Mouse (Mus musculus) urinary bladder, postnatal 10 days (tissue): Measurements from ENCODE around the gene Ttll12.

ENCODE experiments used
- DNase-seq: peaks from one replicate; pipeline ENCODE4 v3.0.0; 2022; ENCODE audit warnings: low spot score

Ttll12 gene

GRCm38 (mm10) chr15:83594513-83595363 lies at the start of gene Ttll12:
TSS of gene Ttll12 (minus strand) at chr15:83595157.
- peak; percentile 70 for DNase-seq

GRCm38 (mm10) chr15:83642518-83642917 lies 47.6 kb upstream of the Ttll12 start:
- DNase-seq = no peak

GRCm38 (mm10) chr15:83640208-83640607 lies 45.3 kb upstream of the Ttll12 start:
- DNase-seq = no peak

GRCm38 (mm10) chr15:83639160-83639559 lies 44.2 kb upstream of the Ttll12 start:
- no peak for DNase-seq

- no peak for DNase-seq
Measured at GRCm38 (mm10) chr15:83638196-83638899, 43.4 kb upstream of the Ttll12 start.

GRCm38 (mm10) chr15:83636759-83637158 lies 41.8 kb upstream of the Ttll12 start:
- DNase-seq = no peak

GRCm38 (mm10) chr15:83635251-83635650 lies 40.3 kb upstream of the Ttll12 start:
- no peak for DNase-seq

- no peak for DNase-seq
Measured at GRCm38 (mm10) chr15:83634076-83634475, 39.1 kb upstream of the Ttll12 start.

- DNase-seq = no peak
Measured at GRCm38 (mm10) chr15:83631071-83631470, 36.1 kb upstream of the Ttll12 start.

- no peak for DNase-seq
Measured at GRCm38 (mm10) chr15:83629716-83630115, 34.8 kb upstream of the Ttll12 start.

- no peak for DNase-seq
Measured at GRCm38 (mm10) chr15:83626142-83626645, 31.2 kb upstream of the Ttll12 start.

- no peak for DNase-seq
Measured at GRCm38 (mm10) chr15:83615245-83615644, 20.3 kb upstream of the Ttll12 start.

GRCm38 (mm10) chr15:83607115-83607802 lies 12.3 kb upstream of the Ttll12 start:
- no peak for DNase-seq

- DNase-seq = no peak
Measured at GRCm38 (mm10) chr15:83606700-83607099, 11.7 kb upstream of the Ttll12 start.

GRCm38 (mm10) chr15:83606216-83606615 lies 11.3 kb upstream of the Ttll12 start:
- no peak for DNase-seq

GRCm38 (mm10) chr15:83603426-83603825 lies 8.5 kb upstream of the Ttll12 start:
- no peak for DNase-seq

- DNase-seq = no peak
Measured at GRCm38 (mm10) chr15:83603046-83603396, 8.1 kb upstream of the Ttll12 start.

- no peak for DNase-seq
Measured at GRCm38 (mm10) chr15:83602372-83603045, 7.6 kb upstream of the Ttll12 start.

- DNase-seq = no peak
Measured at GRCm38 (mm10) chr15:83601185-83601584, 6.2 kb upstream of the Ttll12 start.

- DNase-seq = no peak
Measured at GRCm38 (mm10) chr15:83596833-83597232, 1.9 kb upstream of the Ttll12 start.

- DNase-seq = no peak
Measured at GRCm38 (mm10) chr15:83595364-83595711, 381 bp upstream of the Ttll12 start.
